Mouse (Mus musculus): ENCODE measurements around the gene Actr2.
A peak's percentile ranks its signal among the peaks of the same experiment; 100 is the strongest.
"Not testable (repeated sequence)": the region's sequence is repeated elsewhere in the genome, so short reads cannot be mapped to it uniquely, and the experiment has no call there.

Gene Actr2

DNA sequence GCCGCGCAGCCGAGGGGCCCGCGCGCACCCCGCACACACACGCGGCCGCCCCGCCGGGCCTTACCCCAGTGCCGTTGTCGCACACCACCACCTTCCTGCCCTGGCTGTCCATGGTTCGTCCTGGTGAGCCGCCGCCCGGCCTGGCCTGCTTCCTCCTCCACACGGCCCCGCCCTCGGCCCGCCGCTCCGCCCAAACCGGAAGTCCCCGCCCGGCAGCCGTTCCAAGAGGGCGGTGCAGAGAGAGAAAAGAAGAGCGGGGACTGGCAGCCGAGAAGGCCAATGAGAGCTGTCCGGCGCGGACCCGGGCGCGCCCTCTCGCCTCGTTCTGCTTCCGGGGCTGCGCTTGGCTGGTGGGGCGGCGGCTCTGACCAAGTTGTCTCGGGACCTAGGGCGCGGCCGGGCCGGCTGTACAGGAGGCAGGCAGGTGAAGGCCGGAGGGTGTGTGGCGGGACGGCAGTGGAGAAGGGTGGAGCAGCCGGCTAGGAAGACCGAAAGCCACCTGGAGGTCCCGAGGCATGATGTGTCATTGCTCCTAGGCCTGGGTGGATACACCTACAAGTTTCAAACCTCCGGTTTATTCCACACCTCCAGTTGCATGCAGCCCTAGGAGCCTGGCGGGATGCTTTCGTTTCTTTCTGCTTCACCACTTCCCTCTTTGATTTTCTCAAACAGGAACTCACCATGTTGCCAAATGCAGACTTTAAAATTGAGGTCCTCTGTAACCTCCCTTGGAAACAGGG lies at the start of gene Actr2:
Actr2 (minus strand) TSS at position 173 of the 740 bp plus-strand sequence.
- DNase-seq, result peak; percentile 98

DNA sequence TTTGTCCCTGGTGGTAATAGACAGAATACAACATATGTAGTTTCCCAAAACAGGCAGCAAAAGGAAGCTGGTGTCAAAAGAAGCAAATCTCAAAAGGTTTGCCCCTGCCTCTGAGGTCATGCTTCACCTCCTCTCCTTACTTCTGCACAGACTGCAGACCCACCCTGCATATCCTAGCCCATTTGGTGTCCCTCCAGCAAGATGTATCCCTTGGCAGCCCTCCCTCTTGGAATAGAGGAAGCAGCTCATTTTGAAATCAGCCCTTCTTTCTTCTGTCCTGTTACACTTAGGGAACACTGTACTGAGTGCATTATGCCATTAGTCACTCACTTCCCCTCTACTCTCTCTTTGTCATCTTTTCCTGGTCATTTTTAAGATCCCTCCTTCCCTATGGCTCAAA lies 46.2 kb upstream of the Actr2 start:
- no peak for DNase-seq

DNA sequence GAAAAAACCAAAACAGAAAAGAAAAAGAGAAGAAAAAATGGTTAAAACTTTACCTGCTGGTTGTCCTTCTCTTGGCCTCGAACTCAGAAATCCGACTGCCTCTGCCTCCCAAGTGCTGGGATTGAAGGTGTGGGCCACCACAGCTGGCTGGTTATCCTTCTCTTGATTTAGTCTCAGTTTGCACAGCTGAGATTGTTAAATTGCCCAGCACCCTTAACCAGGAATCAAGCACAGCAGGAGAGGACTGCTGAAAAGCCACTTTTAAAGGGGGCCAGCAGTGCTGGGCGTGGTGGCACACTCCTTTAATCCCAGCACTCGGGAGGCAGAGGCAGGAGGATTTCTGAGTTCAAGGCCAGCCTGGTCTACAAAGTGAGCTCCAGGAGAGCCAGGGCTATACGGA lies 40.8 kb upstream of the Actr2 start:
- not testable (repeated sequence) for DNase-seq

DNA sequence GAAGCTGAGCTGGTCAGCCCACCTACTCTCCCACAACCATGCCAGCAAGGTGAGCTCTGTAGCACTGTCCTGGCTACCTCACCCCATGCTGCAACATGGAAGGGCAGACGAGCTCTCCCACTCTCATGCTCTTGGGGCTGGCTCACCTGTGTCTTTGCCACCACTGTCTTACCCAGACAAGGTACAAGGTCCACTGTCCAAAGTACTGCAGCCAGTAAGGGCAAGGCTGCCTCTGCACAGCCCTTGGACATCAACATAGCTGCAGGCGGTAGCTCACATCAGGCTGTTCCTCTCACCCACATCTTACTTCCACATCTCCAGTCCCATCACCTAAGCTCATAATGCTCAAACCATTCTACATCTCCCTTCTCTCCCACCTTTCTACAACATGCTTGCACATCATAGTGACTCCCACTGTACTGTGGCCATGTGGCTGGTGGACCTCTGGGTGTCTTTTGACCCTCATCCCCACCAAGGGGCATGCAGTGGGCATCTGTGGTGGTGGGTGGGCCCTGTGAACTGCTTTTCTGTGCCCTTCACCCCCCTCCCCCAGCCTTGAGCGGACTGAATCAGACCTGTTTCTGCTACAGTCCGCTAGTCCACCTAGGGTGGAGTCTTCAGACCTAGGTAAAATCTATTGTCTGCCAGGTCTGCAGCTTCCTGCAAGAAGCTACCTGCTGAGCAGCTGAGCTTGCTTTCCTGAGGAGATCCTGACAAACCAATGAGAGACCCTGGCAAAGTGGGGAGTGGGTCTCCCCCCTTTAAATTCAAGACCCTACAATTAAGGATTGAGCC lies 39.6 kb upstream of the Actr2 start:
- DNase-seq, result no peak

DNA sequence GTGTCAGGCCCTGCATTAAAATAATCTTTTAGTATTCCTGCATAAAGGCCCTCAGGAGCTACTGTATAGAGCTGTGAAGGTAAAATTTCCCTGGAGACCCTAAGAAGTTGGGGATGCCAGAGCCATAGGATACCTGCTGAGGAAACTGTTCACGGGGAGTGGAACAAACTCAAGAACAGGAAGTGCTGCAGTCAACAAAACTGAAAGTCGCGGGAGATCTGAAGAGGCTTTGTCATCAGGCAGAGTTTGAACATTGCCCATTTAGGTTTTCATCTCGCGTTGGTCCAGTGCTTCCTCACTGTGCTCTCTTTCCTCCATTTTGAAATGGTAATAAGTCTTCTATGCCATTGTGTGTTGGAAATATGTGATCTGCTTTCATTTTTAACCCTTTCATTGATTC lies 38.6 kb upstream of the Actr2 start:
- no peak for DNase-seq

DNA sequence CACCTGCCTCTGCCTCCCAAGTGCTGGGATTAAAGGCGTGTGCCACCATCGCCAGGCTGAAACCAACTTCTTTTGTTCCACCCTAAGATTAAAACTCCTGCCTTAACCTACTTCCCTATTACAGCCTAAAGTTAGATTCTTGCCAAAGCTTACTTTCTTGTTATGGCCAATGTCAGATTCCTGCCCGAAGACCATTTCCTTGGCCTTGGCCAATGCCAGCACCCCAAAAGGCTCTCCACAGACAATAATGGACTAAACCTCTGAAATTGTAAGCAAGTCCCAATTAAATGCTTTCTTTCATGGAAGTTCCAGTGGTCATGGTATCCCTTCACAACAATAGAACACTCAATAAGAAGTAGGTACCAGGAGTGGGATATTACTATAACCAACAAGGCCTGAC lies 37.2 kb upstream of the Actr2 start:
- DNase-seq, result no peak

DNA sequence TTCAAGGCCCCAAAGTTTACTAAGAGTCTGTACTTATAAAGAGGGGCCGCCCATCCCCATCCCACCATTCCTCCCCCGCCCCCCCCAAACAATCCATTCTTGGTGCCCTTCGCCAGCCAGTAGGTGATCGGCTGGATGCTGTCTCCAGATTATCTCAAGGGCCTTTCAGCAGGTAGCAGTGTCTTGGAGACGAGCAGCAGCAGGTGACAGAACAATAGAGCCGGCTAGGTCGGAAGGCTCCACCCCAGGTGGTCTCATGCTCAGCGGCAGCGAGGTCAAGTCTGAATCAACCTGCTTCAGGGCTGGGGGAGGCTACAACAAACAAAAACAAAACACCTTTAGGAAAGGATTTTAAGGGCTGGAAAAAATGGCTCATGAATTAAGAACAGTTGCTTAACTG lies 32.7 kb upstream of the Actr2 start:
- DNase-seq, result no peak

DNA sequence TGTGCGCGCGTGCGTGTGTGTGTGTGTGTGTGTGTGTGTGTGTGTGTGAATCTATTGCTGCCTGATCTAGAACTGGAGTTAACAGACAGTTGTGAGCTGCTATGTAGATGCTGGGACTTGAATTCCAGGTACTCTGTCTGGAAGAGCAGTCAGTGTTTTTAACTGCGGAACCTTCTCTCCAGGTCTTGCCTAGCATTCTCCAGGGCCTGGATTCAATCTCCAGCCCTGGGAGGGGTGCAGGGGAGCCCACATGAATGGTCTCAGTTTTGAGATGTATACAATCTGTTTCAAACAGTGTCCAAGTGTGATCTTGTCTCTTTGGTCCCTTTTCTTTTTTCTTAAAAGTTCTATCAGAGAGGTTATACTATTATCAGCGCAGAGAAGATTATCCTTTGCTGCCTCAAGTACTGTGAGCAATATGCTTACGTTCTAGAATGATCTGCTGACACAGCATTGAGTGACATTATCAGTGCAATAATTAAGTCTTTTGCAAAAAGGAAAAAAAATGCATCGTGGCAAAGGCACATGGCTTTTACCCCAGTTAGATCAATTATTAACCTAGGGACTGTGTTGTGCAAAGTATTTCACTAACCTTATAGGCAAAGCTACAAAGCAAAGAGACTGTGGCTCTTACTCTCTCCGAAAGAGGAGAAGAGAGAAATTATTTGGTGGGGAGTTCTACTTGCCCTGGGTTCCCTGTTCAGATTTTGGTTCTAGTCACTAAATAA lies 32.0 kb upstream of the Actr2 start:
- DNase-seq, result no peak

DNA sequence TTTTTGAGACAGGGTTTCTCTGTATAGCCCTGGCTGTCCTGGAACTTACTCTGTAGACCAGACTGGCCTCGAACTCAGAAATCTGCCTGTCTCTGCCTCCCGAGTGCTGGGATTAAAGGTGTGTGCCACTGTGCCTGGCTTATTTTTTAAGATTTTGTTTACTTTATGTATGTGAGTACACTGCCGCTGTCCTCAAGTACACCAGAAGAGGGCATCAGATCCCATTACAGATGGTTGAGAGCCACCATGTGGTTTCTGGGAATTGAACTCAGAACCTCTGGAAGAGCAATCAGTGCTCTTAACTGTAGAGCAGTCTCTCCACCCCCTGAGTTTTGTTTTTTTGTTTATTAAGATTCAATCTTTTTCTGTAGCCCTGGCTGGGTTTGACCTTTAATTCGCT lies 31.0 kb upstream of the Actr2 start:
- DNase-seq, result not testable (repeated sequence)

DNA sequence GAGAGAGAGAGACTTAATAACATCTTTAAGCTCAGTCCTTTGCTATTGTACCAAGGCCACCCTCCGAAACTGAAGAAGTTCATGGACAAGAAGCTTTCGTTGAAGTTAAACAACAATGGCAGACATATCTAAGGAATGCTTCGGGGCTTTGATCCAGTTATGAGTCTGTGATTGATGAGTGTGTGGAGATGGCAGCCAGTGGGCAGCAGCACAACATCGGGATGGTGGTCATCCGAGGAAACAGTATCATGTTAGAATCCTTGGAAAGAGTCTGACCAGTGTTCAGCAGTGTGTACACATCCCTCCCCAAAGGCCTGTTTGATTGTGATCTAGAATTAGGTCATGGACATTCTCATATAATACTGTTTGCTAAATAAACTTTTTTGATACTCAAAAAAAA lies 29.8 kb upstream of the Actr2 start:
- DNase-seq, result no peak

DNA sequence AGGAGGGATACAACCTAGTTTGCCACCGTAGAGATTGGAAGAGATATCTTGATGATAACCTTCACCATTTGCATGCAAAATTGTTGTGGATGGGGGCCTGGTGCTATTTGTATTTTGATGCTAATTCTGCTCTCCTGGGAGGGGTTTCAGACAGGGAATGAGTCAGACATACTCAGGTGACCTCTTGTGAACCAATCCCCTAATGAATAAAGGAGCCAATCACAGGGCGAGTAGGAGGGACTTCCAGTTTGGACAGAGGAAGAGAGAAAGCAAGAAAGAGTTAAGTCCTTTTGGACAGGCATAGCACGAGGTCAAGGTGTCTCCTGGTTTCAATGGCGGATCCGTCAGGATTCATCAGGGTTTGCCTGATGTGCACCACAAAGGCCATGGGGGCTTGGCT lies 27.6 kb upstream of the Actr2 start:
- DNase-seq, result no peak

DNA sequence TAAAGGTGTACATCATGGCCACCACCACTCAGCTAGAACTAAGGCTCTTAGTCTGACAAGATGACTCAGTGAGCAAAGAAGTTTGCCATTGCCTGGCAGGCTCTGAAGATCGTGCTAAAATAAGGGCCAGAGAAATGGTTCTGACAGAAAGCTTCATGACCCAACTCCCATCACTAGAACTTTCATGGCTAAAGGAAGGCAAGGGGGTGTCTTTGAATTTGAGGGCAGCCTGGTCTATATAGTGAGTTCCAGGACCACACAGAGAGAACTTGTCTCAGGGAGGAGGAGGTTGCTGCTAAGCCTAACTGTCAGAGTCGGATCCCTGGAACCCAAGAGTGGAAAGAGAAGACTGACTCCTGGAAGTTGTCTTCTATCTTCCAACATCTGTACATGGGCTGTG lies 27.0 kb upstream of the Actr2 start:
- DNase-seq, result no peak

DNA sequence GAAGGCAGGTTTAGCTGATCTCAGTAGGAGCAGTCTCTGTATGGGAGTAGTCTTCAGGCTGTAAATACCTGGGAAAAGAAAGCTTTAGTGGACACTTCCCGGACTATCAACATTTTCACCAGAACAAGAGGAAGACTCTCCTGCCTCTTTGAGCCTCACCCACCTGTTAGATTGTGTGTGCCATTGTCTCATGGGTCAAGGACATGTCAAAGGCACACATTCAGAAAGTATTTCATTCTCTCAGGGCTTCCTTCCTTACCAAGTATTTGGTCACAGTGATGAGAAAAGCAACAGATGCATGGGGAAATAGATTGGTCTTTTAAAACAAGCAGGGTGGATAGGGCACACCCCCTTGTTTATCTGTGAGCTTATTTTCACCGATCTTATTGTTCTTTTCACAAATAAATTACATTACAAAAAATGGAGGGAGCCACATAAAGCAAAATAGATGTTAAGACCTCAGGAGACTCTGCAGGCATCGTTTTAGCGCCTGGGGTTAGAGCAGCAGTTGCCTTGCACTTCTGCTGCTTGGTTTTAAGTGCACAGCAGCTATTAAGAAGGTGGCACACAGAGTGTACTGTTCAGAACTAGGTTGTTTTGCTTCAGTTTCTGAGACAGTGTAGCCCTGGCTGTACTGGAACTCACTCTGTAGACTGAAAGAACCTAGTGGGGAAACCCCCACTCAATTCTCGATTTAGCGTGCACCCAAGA lies 25.9 kb upstream of the Actr2 start:
- no peak for DNase-seq

DNA sequence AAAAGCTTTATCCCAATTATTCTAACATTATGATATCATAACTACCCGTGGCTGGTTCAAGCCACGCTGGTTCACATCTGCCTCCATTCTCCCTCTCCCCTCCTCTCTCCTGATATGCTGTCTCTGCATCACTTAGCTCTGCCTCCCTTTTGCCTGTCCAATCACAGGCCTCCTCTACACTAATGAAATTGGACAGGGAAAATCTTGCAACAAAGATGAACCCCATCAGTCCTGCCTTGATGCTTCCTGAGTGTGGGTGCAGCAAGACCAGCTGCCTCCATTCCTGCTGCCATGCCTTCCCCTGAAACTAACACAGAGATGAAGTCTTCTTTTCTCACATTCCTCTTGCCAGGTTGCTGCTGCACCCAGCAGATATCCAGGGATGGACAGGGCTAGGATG lies 25.2 kb upstream of the Actr2 start:
- no peak for DNase-seq

DNA sequence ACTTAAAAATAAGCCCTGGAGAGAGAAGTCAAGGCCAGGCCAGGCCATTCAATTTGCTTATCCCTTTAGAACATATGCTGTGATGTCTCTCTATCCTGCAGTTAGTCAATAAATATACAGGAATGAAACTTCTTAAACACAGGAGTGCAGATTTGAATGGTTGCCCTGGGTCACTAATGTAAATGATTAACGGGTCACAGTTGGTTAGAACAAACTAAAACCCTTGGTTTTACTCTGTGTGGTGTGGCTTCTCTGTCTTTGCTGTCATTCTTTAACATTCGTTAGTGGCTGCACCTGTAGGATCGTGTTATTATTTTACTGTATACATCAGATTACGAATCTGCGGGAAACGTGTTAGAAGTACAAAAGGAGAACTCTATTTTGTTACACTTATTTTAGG lies 23.6 kb upstream of the Actr2 start:
- peak; percentile 30 for DNase-seq

DNA sequence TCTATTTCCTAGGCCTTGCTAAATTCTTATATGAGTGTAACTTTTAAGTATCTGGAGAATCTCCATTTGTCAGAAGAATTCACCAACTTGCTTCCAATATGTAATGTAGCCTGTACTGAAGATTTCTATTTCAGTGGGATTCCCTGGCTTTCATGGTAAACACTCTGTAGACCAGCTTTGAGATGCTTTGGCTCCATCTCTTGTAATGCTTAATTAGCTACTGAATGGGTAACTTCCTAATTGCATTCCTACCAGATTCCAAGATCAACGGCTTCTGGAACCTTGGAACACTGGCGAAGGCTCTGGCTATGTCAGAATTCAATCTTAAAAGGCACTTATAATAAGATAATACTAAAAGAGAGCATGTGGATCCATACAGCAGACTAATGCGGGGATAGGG lies 22.2 kb upstream of the Actr2 start:
- not testable (repeated sequence) for DNase-seq

DNA sequence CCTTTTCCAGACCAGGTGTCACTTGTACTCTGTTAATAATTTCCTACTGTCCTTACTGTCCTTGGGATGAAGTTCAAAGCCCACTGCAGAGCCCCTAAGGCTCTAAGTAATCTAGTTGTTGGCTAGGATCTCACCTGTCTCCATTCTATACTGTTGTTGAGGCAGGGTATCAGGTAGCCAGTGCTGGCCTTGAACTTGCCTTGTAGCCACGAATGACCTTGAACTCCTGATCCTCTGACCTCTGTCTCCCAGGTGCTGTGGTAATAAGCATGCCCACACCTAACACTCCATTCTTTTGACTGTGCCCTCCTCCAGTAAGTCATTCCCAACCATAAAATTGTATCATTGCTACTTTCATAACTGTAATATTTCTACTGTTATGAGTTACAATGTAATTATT lies 21.0 kb upstream of the Actr2 start:
- DNase-seq, result no peak

DNA sequence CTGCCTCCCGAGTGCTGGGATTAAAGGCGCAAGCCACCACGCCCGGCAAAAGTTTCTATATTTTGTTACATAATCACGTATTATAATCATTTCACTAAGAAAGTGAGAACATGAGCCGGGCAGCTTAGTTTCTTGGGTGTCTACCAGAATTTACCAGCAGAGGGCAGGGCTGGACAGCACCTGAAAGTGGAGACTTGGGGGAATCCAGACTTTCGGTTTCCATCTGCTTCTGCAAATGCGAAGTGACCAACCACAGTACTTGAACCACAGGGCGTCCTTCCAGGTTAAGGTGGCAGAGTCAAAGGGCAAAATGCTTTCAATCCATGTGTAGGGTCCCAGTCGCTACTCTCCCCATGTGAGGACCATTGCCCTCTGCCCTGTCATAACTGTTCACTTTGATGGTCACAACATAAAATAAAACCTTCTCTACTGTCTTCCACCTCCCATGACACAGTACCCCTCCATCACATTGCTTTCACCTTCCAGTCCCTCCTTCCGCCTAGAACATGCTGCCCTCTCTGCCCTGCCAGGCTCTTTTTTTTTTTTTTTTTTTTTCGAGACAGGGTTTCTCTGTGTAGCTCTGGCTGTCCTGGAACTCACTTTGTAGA lies 20.3 kb upstream of the Actr2 start:
- DNase-seq, result peak; percentile 91

DNA sequence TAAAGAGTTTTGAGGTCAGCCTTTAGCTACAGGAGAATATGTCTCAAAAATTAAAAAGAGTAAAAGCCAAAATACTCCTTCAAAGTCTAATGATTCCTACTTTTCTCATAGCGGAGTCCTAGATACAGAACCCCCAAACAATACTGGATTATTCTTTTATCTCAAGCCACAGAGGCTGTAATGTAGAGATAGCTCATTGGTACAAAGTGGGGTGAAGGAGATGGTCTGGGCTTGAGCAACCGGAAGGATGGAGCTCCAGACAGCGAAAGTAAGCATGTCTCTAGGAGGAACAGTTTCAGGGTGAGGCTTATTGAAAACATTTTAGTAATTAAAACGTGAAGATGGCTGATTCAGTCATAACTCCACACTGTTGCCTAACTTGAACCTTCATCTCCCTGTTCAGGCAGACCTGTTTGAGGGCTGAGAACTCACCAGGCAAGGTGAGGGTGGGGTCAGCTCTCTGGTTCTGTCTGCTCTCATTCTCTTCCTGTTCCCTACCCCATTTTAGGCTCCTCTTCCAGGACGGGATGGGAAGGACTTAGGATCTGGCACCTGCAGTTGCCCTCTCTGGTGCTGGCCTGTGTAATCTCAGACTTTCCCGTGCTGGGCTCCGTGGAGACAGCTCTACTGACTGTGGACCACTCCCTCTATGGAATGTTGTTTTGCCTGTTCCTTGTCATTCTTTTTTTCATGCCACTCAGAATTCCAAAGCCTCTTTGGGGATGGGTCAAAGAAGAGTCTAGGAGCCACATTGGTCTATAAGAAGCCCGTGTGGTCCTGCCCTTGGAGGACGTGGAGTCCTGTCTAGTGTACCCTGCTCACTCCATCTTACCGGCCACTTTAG lies 14.2 kb upstream of the Actr2 start:
- no peak for DNase-seq

DNA sequence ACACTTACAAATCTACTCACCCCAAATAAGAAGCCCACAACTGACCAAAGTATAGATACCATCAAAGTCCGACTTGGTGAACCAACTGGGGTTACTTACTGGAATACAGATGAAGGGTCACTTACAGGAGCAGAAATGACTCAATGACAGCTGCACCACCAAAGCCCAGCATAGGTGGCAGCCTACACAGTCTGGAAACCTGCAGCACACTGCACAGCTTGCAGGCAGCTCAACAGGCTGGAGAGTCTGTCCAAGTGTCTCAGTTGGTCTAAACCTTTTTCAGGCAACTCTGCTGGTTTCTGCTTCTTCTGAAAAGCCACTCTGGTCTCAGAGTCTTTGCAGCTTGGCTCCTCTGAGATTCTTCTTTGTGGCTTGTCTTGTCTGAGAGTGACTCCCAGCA lies 12.7 kb upstream of the Actr2 start:
- DNase-seq, result no peak

DNA sequence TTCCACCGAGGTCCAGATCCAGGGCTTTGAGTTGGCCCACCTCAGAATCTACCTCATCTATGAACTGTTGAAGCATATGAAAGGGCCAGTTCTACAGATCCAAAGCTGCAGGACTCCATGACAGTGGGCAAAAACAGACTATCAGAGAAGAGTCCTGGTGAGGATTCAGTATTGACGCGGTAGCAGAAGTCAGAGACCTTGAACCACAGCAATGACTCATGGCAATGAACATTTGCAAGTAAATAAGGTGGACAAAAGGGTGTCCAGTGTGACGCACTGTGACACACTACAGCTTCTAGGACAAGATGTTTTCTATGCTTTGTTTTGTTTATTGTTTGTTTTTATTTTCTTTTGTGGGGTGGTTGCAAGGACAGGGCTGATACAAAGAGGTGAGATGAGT lies 4.0 kb upstream of the Actr2 start:
- no peak for DNase-seq

DNA sequence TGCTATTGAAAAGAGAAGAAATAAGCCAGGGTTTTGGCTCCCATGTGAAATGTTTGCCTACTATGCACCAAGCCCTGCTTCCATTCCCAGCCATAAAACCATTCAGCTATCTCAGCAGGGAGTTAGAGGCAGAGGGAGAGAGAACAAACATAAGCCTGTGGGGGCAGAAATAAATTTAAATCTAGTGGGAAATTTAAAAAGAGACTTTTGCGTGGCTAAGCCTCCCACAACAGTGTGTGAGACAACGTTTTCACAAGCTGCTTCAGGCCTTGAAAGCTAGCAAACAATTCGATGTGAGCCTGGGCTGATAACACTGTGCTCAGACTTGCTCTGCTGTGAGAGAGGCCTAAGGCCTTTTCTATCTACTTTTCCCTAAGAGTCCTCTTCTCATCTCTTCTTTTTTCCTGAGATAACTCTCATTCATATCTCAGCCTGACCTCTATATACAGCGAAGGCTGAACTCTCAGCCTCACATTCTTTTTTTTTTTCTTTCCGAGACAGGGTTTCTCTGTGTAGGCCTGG lies 3.4 kb upstream of the Actr2 start:
- DNase-seq, result no peak
